Mouse (Mus musculus): ENCODE data around the gene Rpgrip1l. TPM values are rescaled to one million over a fixed set of nuclear protein-coding genes. Genes with fewer than 3 reads are reported as not detected.

Rpgrip1l gene
- 13.6 and 14.0 TPM in 2 replicates for polyA plus RNA-seq (2015; fragmentation: Nextera tagmentation; extraction: Ambion mirVana)

DNA sequence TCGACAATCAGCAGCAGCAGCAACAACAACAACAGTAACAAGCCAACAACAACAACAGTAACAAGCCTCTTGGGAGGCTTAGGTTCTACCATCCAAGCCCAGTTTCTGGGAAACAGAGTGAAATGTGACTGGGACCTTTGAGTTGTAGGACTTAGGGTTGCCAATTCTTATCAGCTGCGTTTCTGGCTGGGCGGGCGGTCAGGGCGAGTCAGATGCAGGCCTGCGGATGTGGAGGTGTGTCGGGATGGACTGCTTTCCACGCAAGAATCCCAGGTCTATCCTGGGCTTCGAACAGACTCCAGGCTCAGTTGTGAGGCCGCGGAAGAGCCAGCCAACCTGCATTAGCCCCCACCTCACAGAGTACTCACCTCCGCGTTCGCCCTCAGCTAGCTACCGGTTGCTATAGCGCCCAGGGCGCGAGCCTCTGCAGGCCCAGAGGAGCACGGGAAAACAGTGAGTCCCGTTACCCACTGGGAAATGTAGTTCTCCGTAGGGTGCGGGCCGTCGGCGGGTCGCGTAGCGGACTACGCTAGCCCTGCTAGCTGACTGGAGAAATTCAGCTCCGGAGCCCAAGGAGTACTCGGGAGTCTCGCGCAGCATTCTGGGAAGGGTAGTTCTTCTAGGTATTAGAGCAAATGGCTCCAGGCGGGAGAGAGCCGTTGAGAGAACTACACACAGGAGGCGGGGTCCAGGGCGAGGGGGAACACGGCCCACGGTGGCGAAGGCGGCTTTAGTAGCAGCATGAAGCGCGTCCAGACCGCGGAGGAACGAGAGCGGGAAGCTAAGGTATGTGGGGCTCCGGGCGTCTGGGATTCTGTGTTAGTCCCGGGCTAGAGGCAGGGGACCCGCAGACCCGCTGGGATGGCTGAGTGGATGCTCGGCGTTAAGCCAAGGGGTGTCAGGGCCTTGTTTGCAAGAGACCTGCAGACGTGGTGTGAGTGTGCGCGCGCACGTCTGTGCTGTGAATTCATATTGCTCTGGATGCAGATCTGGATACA lies at the start of gene Rpgrip1l, which contains the start of gene Fto:
TSS of gene Rpgrip1l (minus strand) at position 428 of the 998 bp plus-strand sequence.
TSS of gene Fto (plus strand) at position 691 of the 998 bp plus-strand sequence.
- Histone ChIP-seq H3K9me3 (no peaks in the 10 kb centered on the region), H3K4me2 (replicated peaks) (peak within 1 kb of the TSS; percentile 73), H3K9ac (replicated peaks) (peak within 1 kb of the TSS; percentile 89), H3K4me1 (peaks cover 25% of the 10 kb centered on the region), H3K27me3 (no peaks in the 10 kb centered on the region), H3K27ac (replicated peaks) (peak within 1 kb of the TSS; percentile 82), H3K36me3 (no peaks in the 10 kb centered on the region), H3K4me3 (peak within 1 kb of the TSS; percentile 77)
- under 1% methylated on average over 59 of the region's 59 CpGs for WGBS
- peak; percentile 100 for ATAC-seq (replicated peaks)

- 93% methylated on average over 10 of the region's 10 CpGs for WGBS
- Histone ChIP-seq H3K9me3 (no peaks in the 10 kb centered on the region), H3K27me3 (no peaks in the 10 kb centered on the region)
Measured at GRCm38 (mm10) chr8:91360644-91361357, 47.7 kb upstream of the Rpgrip1l start.

DNA sequence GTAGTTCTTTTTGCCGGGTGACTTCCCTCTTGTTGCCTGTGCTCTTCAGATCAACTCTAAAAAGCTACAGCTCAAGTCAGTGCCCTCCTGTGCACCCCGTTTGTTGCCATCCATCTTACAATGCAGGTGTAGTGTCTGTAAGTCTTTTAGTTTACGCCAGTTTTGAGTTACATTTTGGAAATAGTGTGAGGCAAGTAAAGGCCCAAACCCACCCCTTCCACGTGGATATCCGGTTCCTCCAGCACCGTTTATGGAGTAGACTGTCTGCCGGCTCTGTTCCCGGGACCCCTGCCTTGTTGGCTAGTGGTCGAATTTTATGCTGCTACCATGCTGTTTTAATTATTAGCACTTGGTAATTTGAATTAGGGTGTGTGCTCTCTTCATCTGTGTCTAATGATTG lies 46.4 kb upstream of the Rpgrip1l start:
- no peak overlapping the region for H3K4me2 ChIP-seq (replicated peaks)
- no peaks in the 10 kb centered on the region for H3K27me3 ChIP-seq
- H3K27ac ChIP-seq (replicated peaks): no peak overlapping the region
- no peaks in the 10 kb centered on the region for H3K9me3 ChIP-seq
- H3K4me1 ChIP-seq: peaks cover 27% of the 10 kb centered on the region
- H3K9ac ChIP-seq (replicated peaks): no peak overlapping the region
- H3K4me3 ChIP-seq: no peak overlapping the region
- ATAC-seq (replicated peaks): no peak
- H3K36me3 ChIP-seq: no peaks in the 10 kb centered on the region
- 86% methylated on average over 9 of the region's 9 CpGs for WGBS

More at GRCm38 (mm10) chr8:91360644-91361357, 47.7 kb upstream of the Rpgrip1l start:
- no peak for ATAC-seq (replicated peaks)
- H3K4me3 ChIP-seq: no peak overlapping the region
- peaks cover 27% of the 10 kb centered on the region for H3K4me1 ChIP-seq
- no peak overlapping the region for H3K27ac ChIP-seq (replicated peaks)
- no peak overlapping the region for H3K4me2 ChIP-seq (replicated peaks)
- no peaks in the 10 kb centered on the region for H3K36me3 ChIP-seq
- H3K9ac ChIP-seq (replicated peaks): no peak overlapping the region

DNA sequence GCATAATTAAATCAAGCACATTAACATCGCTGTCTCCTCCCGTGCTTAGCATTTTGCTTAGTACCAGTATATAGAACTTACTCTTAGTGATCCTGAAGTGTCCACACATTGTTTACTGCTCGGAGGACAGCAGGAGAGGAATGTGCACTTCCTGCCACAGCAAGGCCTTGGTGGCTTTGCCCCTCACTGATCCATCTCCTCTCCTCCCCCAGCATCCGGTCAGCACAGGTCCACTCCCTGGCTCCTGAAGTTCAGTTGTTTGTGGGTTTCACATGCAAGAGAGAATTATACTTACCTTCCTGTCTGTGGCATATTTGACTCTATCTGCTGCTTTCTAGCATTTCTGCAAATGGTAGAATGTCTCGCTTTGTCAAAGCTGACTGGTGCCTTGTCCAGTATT lies 45.0 kb upstream of the Rpgrip1l start:
- H3K9me3 ChIP-seq: no peaks in the 10 kb centered on the region
- peaks cover 26% of the 10 kb centered on the region for H3K4me1 ChIP-seq
- ATAC-seq (replicated peaks): no peak
- no peak overlapping the region for H3K9ac ChIP-seq (replicated peaks)
- no peaks in the 10 kb centered on the region for H3K27me3 ChIP-seq
- WGBS: 87% methylated on average over 5 of the region's 5 CpGs
- H3K4me3 ChIP-seq: no peak overlapping the region
- no peak overlapping the region for H3K27ac ChIP-seq (replicated peaks)
- no peaks in the 10 kb centered on the region for H3K36me3 ChIP-seq
- H3K4me2 ChIP-seq (replicated peaks): no peak overlapping the region

GRCm38 (mm10) chr8:91357493-91358014 lies 44.5 kb upstream of the Rpgrip1l start:
- ATAC-seq (replicated peaks): no peak
- no peak overlapping the region for H3K4me3 ChIP-seq
- peaks cover 26% of the 10 kb centered on the region for H3K4me1 ChIP-seq
- H3K27ac ChIP-seq (replicated peaks): no peak overlapping the region
- no peaks in the 10 kb centered on the region for H3K9me3 ChIP-seq
- H3K36me3 ChIP-seq: no peaks in the 10 kb centered on the region
- H3K4me2 ChIP-seq (replicated peaks): no peak overlapping the region
- 91% methylated on average over 4 of the region's 4 CpGs for WGBS
- H3K27me3 ChIP-seq: no peaks in the 10 kb centered on the region
- no peak overlapping the region for H3K9ac ChIP-seq (replicated peaks)

DNA sequence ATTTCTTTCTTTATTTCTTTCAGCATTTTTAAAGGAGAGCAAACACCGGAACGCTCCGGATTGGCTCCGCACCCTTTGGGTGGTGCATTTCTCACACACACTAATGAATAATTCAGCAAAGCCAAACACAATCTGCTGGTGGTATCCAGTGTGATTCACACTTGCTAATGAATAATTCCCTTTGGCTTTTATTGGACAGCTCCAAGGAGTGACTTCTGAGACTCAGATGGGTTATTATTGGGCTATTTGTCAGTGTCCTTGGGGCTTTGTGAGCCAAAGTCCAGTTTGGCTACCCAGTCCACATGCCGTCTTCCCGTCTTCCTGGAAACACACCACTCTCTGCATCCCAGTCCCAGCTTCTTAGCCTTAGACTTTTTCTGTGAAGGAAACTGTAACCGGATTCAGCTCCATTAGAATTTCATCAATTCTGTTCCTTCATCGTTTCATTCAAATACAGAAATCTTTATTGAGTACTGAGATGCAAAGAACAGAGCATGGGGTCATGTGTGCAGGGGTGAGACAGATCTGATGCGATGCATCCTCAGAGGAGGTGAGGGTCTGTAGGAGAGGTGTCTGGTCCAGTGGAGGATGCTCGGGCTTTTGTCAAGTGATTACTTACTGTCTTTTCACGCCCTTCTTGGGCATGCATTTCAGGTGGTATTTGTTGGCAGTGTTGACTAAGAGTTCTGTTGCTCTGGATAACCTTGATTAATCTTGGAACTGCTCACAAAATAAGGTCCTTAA lies 43.1 kb upstream of the Rpgrip1l start:
- peak overlapping the region; percentile 16 for H3K4me2 ChIP-seq (replicated peaks)
- ATAC-seq (replicated peaks): peak; percentile 78
- peak overlapping the region; percentile 75 for H3K27ac ChIP-seq (replicated peaks)
- no peaks in the 10 kb centered on the region for H3K9me3 ChIP-seq
- H3K4me1 ChIP-seq: peaks cover 26% of the 10 kb centered on the region
- H3K4me3 ChIP-seq: no peak overlapping the region
- 55% methylated on average over 11 of the region's 11 CpGs for WGBS
- no peaks in the 10 kb centered on the region for H3K27me3 ChIP-seq
- H3K9ac ChIP-seq (replicated peaks): no peak overlapping the region
- H3K36me3 ChIP-seq: no peaks in the 10 kb centered on the region

GRCm38 (mm10) chr8:91355301-91355905 lies 42.3 kb upstream of the Rpgrip1l start:
- peak overlapping the region; percentile 16 for H3K4me2 ChIP-seq (replicated peaks)
- no peak overlapping the region for H3K4me3 ChIP-seq
- no peak overlapping the region for H3K9ac ChIP-seq (replicated peaks)
- H3K4me1 ChIP-seq: peaks cover 30% of the 10 kb centered on the region
- no peaks in the 10 kb centered on the region for H3K27me3 ChIP-seq
- peak overlapping the region; percentile 75 for H3K27ac ChIP-seq (replicated peaks)
- ATAC-seq (replicated peaks): peak; percentile 71
- H3K36me3 ChIP-seq: no peaks in the 10 kb centered on the region
- WGBS: 28% methylated on average over 10 of the region's 10 CpGs
- H3K9me3 ChIP-seq: no peaks in the 10 kb centered on the region

DNA sequence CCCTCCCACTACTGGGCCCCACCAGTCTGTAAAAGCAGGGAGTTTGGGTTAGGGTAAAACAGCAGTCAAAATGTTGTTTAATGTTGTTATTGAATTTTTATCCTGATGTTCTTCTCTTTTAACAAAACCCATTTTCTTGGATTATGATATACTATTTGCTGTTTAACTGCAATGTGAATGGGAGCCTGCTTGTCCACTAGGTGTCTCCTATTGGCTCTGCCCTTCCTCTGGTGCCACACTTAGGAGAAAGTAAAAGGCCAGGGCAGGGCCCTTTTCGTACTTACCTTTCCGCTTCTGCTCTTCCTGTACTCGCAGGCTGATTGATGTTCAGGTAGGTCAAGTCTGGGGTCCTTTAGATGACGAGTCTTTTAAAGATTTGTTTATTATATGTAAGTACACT lies 40.8 kb upstream of the Rpgrip1l start:
- no peak overlapping the region for H3K27ac ChIP-seq (replicated peaks)
- no peak overlapping the region for H3K4me3 ChIP-seq
- no peak overlapping the region for H3K9ac ChIP-seq (replicated peaks)
- no peaks in the 10 kb centered on the region for H3K27me3 ChIP-seq
- ATAC-seq (replicated peaks): no peak
- 91% methylated on average over 4 of the region's 4 CpGs for WGBS
- no peaks in the 10 kb centered on the region for H3K36me3 ChIP-seq
- H3K9me3 ChIP-seq: no peaks in the 10 kb centered on the region
- peaks cover 32% of the 10 kb centered on the region for H3K4me1 ChIP-seq
- H3K4me2 ChIP-seq (replicated peaks): no peak overlapping the region

- ATAC-seq (replicated peaks): no peak
- peaks cover 32% of the 10 kb centered on the region for H3K4me1 ChIP-seq
- H3K4me2 ChIP-seq (replicated peaks): no peak overlapping the region
- no peaks in the 10 kb centered on the region for H3K36me3 ChIP-seq
- H3K9me3 ChIP-seq: no peaks in the 10 kb centered on the region
- H3K27ac ChIP-seq (replicated peaks): no peak overlapping the region
- 85% methylated on average over 5 of the region's 5 CpGs for WGBS
- no peak overlapping the region for H3K4me3 ChIP-seq
- H3K9ac ChIP-seq (replicated peaks): no peak overlapping the region
- no peaks in the 10 kb centered on the region for H3K27me3 ChIP-seq
Measured at GRCm38 (mm10) chr8:91353062-91353461, 40.0 kb upstream of the Rpgrip1l start.

- Histone ChIP-seq H3K4me3 (no peak overlapping the region), H3K9ac (replicated peaks) (no peak overlapping the region), H3K9me3 (no peaks in the 10 kb centered on the region), H3K36me3 (no peaks in the 10 kb centered on the region), H3K27me3 (no peaks in the 10 kb centered on the region), H3K4me1 (peaks cover 32% of the 10 kb centered on the region), H3K4me2 (replicated peaks) (no peak overlapping the region), H3K27ac (replicated peaks) (no peak overlapping the region)
- ATAC-seq (replicated peaks): no peak
- 94% methylated on average over 3 of the region's 3 CpGs for WGBS
Measured at GRCm38 (mm10) chr8:91352598-91352997, 39.5 kb upstream of the Rpgrip1l start.

DNA sequence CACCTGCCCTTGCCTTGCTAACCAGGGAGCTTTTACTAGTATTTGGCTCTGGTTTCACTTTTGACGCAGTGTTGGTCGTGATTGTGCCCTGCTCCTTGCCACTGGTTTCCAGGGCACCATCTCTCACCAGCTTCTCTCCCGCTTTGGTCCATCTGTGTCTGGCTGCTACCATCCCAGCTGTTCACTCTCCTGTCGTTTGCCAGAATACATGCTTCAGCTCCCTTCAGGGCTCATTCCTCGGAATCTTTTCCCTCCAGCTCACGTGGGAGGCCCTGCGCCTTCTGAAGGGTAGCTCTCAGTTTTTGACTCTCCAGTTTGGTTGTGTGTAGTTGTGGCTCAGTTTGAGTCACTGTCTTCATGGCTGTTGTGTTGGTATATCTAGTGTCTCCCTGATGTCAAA lies 37.6 kb upstream of the Rpgrip1l start:
- no peaks in the 10 kb centered on the region for H3K9me3 ChIP-seq

More for the DNA sequence above, 37.6 kb upstream of the Rpgrip1l start:
- H3K4me2 ChIP-seq (replicated peaks): no peak overlapping the region
- H3K36me3 ChIP-seq: no peaks in the 10 kb centered on the region
- ATAC-seq (replicated peaks): no peak
- no peak overlapping the region for H3K4me3 ChIP-seq
- H3K27ac ChIP-seq (replicated peaks): no peak overlapping the region
- H3K4me1 ChIP-seq: peaks cover 21% of the 10 kb centered on the region
- WGBS: 58% methylated on average over 7 of the region's 7 CpGs
- H3K27me3 ChIP-seq: no peaks in the 10 kb centered on the region
- no peak overlapping the region for H3K9ac ChIP-seq (replicated peaks)
